Comparison of ENCODE assay signal across 8 mouse cellular contexts in the genomic region with DNA sequence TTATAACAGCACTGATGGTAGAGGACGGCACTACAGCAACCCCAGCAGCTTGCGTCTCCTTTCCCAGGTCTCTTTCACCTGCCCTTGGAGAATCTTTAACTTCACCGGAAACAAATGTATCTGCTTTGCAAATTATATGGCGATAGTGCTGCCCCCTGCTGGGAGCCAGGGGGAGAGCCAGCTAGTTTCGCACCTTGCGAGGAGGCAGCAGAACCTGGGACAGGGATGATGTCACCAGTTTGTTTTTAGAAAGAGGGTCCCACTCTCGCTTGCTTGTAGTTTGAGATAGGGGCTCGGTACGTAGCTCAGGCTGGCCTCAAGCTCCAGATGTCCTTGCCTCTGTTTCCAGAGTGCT. TPM values are rescaled to one million over a fixed set of nuclear protein-coding genes. Genes with fewer than 3 reads are reported as not detected.
DNase-seq lines count a peak whose midpoint lies in the region; ATAC-seq and TF ChIP-seq lines count a peak whose summit lies in the region.

No protein-coding gene starts in this region.

- no peaks in the 10 kb centered on the region for H3K9me3 ChIP-seq in embryonic facial prominence, embryonic 15.5 days (replicated peaks)

- no peak for TF ChIP-seq POLR2A in bone marrow macrophage, adult 2 months (IDR thresholded peaks at IDR 0.05; ENCODE audit: borderline replicate concordance, low read depth, low read length)

- peak; percentile 89 for TF ChIP-seq CTCF in bone marrow macrophage, adult 2 months (IDR thresholded peaks at IDR 0.05; ENCODE audit: low read depth, low read length)
- TF ChIP-seq CTCF in layer of hippocampus, adult 2 months (conservative IDR thresholded peaks at IDR 0.05), result peak; percentile 96

- WGBS in embryonic facial prominence, embryonic 15.5 days, result 7% methylated on average over 9 of the region's 9 CpGs

- intact Hi-C loops in heart, postnatal 36 days (cut with DNase I), result no loop called here

- H3K36me3 ChIP-seq in embryonic facial prominence, embryonic 15.5 days, result no peaks in the 10 kb centered on the region

- no peak overlapping the region for H3K4me3 ChIP-seq in bone marrow macrophage, adult 2 months (ENCODE audit: insufficient read depth, low read length)
- peak overlapping the region; percentile 15; the same call in 1 of the 2 replicates for H3K4me3 ChIP-seq in embryonic facial prominence, embryonic 15.5 days (replicated peaks)
- peak overlapping the region; percentile 44 for H3K4me3 ChIP-seq in layer of hippocampus, adult 2 months

- no peak for ATAC-seq in embryonic facial prominence, embryonic 15.5 days (ENCODE audit: insufficient number of reproducible peaks, low FRiP score, low TSS enrichment, low read depth)

- no peak overlapping the region for H3K9ac ChIP-seq in embryonic facial prominence, embryonic 15.5 days

- no peaks in the 10 kb centered on the region for H3K27me3 ChIP-seq in embryonic facial prominence, embryonic 15.5 days

- peak overlapping the region; percentile 42 for H3K4me2 ChIP-seq in embryonic facial prominence, embryonic 15.5 days (replicated peaks)

- peaks cover 4% of the 10 kb centered on the region; the same call in 1 of the 2 replicates for H3K4me1 ChIP-seq in bone marrow macrophage, adult 2 months (ENCODE audit: control insufficient read depth, insufficient read depth, low read length)
- peaks cover 4% of the 10 kb centered on the region for H3K4me1 ChIP-seq in embryonic facial prominence, embryonic 15.5 days

- peak; percentile 43 for DNase-seq in MEL-GATA-1-ER (ENCODE audit: extremely low read depth, low read depth)
- peak; percentile 60 to 71 for DNase-seq in heart, postnatal 36 days
- peak; percentile 29 to 79 for DNase-seq in layer of hippocampus, adult 2 months (ENCODE audit: low spot score in 2 of 2)
- DNase-seq in lung, postnatal 14 days, result peak; percentile 78
- peak; percentile 68 for DNase-seq in right cerebral cortex, postnatal 14 days
- peak; percentile 38 to 73 for DNase-seq in urinary bladder, postnatal 4 days (ENCODE audit: low spot score in 2 of 2)

- H3K27ac ChIP-seq in bone marrow macrophage, adult 2 months (ENCODE audit: insufficient read depth, low read depth, low read length), result no peak overlapping the region
- no peak overlapping the region for H3K27ac ChIP-seq in embryonic facial prominence, embryonic 15.5 days (replicated peaks)
- no peak overlapping the region for H3K27ac ChIP-seq in layer of hippocampus, adult 2 months

RNA-seq across cellular contexts. Expression of gene Gm572, which starts 1.0 kb away (rescaled TPM):
- polyA plus RNA-seq in bone marrow macrophage, adult 2 months (2012; ENCODE audit: insufficient read depth, insufficient read length, missing spikeins), result not detected in 2 replicates
- not detected in 2 replicates for polyA plus RNA-seq in embryonic facial prominence, embryonic 15.5 days (2015; fragmentation: Nextera tagmentation; extraction: Ambion mirVana)
- 1 to 10 TPM; 3.7 to 5.5 TPM for total RNA-seq in heart, postnatal 36 days (2021)
- total RNA-seq in layer of hippocampus, adult 2 months (2021), result not detected

RNA-seq across cellular contexts. Expression of gene Tardbp, which starts 17.3 kb away (rescaled TPM):
- polyA plus RNA-seq in bone marrow macrophage, adult 2 months (2012; ENCODE audit: insufficient read depth, insufficient read length, missing spikeins), result 180 and 197 TPM in 2 replicates
- polyA plus RNA-seq in embryonic facial prominence, embryonic 15.5 days (2015; fragmentation: Nextera tagmentation; extraction: Ambion mirVana), result 282 and 285 TPM in 2 replicates
- total RNA-seq in heart, postnatal 36 days (2021), result 100 to 1,000 TPM; 123 to 130 TPM
- 100 to 1,000 TPM; 233 to 237 TPM for total RNA-seq in layer of hippocampus, adult 2 months (2021)

RNA-seq across cellular contexts. Expression of gene Masp2, which starts 41.8 kb away (rescaled TPM):
- polyA plus RNA-seq in bone marrow macrophage, adult 2 months (2012; ENCODE audit: insufficient read depth, insufficient read length, missing spikeins), result not detected in 2 replicates
- polyA plus RNA-seq in embryonic facial prominence, embryonic 15.5 days (2015; fragmentation: Nextera tagmentation; extraction: Ambion mirVana), result 0.39 and 0.40 TPM in 2 replicates
- total RNA-seq in heart, postnatal 36 days (2021), result under 1 TPM in 1 of 2 experiments, not detected in 1; 0.56 TPM
- 1 to 10 TPM; 3.8 to 5.4 TPM for total RNA-seq in layer of hippocampus, adult 2 months (2021)

RNA-seq across cellular contexts. Expression of gene Srm, which starts 52.8 kb away (rescaled TPM):
- 7.3 and 9.3 TPM in 2 replicates for polyA plus RNA-seq in bone marrow macrophage, adult 2 months (2012; ENCODE audit: insufficient read depth, insufficient read length, missing spikeins)
- 242 and 249 TPM in 2 replicates for polyA plus RNA-seq in embryonic facial prominence, embryonic 15.5 days (2015; fragmentation: Nextera tagmentation; extraction: Ambion mirVana)
- 10 to 100 TPM; 17.5 to 18.7 TPM for total RNA-seq in heart, postnatal 36 days (2021)
- 10 to 100 TPM; 68.1 to 70.2 TPM for total RNA-seq in layer of hippocampus, adult 2 months (2021)

Comparison
In these comparisons a context has a peak if more than half of its experiments do, and no peak if none do; other contexts are left out.
1. RNA of gene Gm572, which starts 1.0 kb away (total RNA-seq): 3.7 to 5.5 TPM in heart, postnatal 36 days; not detected in layer of hippocampus, adult 2 months; every median in the first group is over 4 times any median in the second.
2. Peak in every context shown above with its lines, with median percentiles within 50 percentile points of each other: DNase-seq.